Mouse (Mus musculus): ENCODE data around the gene Ephb2. TPM values are rescaled to one million over a fixed set of nuclear protein-coding genes. Genes with fewer than 3 reads are reported as not detected.

Ephb2 gene
- polyA plus RNA-seq, 2 experiments = 0.17 to 0.41 TPM

DNA sequence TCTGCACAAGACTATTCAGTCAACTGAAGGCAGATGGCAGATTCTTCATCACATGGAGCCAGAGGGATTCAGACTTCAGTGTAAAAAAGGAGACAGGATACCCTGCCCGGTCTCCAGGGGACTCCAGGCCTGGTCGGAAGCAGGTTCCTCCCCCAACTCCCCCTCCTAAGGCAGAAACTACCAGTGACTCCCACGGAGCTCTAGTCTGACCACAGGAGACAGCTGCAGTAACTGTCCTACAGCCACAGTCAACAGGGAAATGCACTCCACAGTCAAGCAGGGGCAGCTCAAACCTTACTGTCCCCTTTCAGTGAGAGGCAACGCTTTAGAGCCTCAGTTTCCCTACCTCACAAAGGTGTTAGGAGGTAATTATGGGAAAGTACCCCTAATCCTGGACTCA lies 23.2 kb downstream of the Ephb2 start:
- DNase-seq (ENCODE audit: low read depth in 3 of 3, low spot score in 3 of 3) (no peak), ATAC-seq (ENCODE audit: insufficient read depth) (no peak)
- no peak overlapping the region for H3K27ac ChIP-seq
- H3K36me3 ChIP-seq (replicated peaks; ENCODE audit: control insufficient read depth, insufficient read depth, low read depth) = no peaks in the 10 kb centered on the region
- 0 out of 4 replicates have a peak, but pooled peaks cover 0 to 2% of the 10 kb centered on the region in 2 experiments for H3K4me1 ChIP-seq (replicated peaks; ENCODE audit: control insufficient read depth in 2 of 2, insufficient read depth in 2 of 2, low read length in 1 of 2)
- 31% methylated on average over 4 of the region's 4 CpGs for WGBS (ENCODE audit: insufficient replicate concordance)
- H3K27me3 ChIP-seq (ENCODE audit: control insufficient read depth, insufficient read depth, low read length) = no peaks in the 10 kb centered on the region
- TF ChIP-seq EP300 (IDR thresholded peaks at IDR 0.05; ENCODE audit: low read depth) = no peak
- TF ChIP-seq CTCF (IDR thresholded peaks at IDR 0.05; ENCODE audit: low read depth) = no peak
- no peak overlapping the region for H3K9ac ChIP-seq (replicated peaks)
- no peaks in the 10 kb centered on the region for H3K9me3 ChIP-seq (ENCODE audit: control insufficient read depth, low read length)
- no peak overlapping the region for H3K4me2 ChIP-seq (ENCODE audit: low read depth)
- H3K4me3 ChIP-seq (ENCODE audit: insufficient read depth in 1 of 2, low read depth in 2 of 2, low read length in 2 of 2) = no peak overlapping the region

GRCm38 (mm10) chr4:136811596-136811995 lies 24.2 kb downstream of the Ephb2 start:
- no peak overlapping the region for H3K4me3 ChIP-seq (ENCODE audit: insufficient read depth in 1 of 2, low read depth in 2 of 2, low read length in 2 of 2)
- H3K4me2 ChIP-seq (ENCODE audit: low read depth) = no peak overlapping the region
- WGBS (ENCODE audit: insufficient replicate concordance) = 44% methylated on average over 6 of the region's 6 CpGs
- no peaks in the 10 kb centered on the region for H3K9me3 ChIP-seq (ENCODE audit: control insufficient read depth, low read length)
- H3K27ac ChIP-seq = no peak overlapping the region
- H3K9ac ChIP-seq (replicated peaks) = no peak overlapping the region
- no peaks in the 10 kb centered on the region for H3K27me3 ChIP-seq (ENCODE audit: control insufficient read depth, insufficient read depth, low read length)
- H3K36me3 ChIP-seq (replicated peaks; ENCODE audit: control insufficient read depth, insufficient read depth, low read depth) = no peaks in the 10 kb centered on the region
- ATAC-seq (ENCODE audit: insufficient read depth) = no peak
- DNase-seq (ENCODE audit: low read depth in 3 of 3, low spot score in 3 of 3) = no peak
- TF ChIP-seq CTCF (IDR thresholded peaks at IDR 0.05; ENCODE audit: low read depth) = no peak
- no peak for TF ChIP-seq EP300 (IDR thresholded peaks at IDR 0.05; ENCODE audit: low read depth)
- H3K4me1 ChIP-seq (replicated peaks; ENCODE audit: control insufficient read depth in 2 of 2, insufficient read depth in 2 of 2, low read length in 1 of 2) = 0 out of 4 replicates have a peak, but pooled peaks cover 0 to 2% of the 10 kb centered on the region in 2 experiments

DNA sequence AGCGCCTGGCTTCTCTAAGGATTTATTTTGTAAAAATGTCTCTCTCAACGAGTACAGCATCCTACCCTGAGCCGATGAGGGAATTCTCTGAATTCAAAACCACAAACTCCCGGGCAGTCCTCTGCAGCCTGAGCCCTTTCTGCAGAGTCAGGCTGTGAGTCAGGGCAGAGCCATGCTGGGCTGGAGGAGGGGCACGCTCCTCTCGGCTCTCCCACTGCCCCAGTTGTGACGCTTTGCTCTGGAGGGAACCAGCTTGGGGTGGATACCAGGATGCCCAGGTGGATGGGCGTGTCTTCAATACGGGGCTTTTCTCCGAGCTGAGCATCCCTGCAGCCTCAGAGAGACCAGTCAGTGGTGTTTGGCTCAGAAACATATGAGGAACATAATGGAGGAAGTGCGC lies 27.3 kb downstream of the Ephb2 start:
- Histone ChIP-seq H3K9ac (replicated peaks) (no peak overlapping the region), H3K27me3 (ENCODE audit: control insufficient read depth, insufficient read depth, low read length) (no peaks in the 10 kb centered on the region), H3K4me1 (replicated peaks; ENCODE audit: control insufficient read depth in 2 of 2, insufficient read depth in 2 of 2, low read length in 1 of 2) (0 out of 4 replicates have a peak, but pooled peaks cover 0 to 2% of the 10 kb centered on the region in 2 experiments), H3K4me3 (ENCODE audit: insufficient read depth in 1 of 2, low read depth in 2 of 2, low read length in 2 of 2) (no peak overlapping the region), H3K36me3 (replicated peaks; ENCODE audit: control insufficient read depth, insufficient read depth, low read depth) (no peaks in the 10 kb centered on the region), H3K4me2 (ENCODE audit: low read depth) (no peak overlapping the region), H3K27ac (no peak overlapping the region), H3K9me3 (ENCODE audit: control insufficient read depth, low read length) (no peaks in the 10 kb centered on the region)
- WGBS (ENCODE audit: insufficient replicate concordance) = 23% methylated on average over 11 of the region's 11 CpGs
- no peak for DNase-seq (ENCODE audit: low read depth in 3 of 3, low spot score in 3 of 3)
- no peak for ATAC-seq (ENCODE audit: insufficient read depth)
- TF ChIP-seq EP300 (IDR thresholded peaks at IDR 0.05; ENCODE audit: low read depth) (no peak), CTCF (IDR thresholded peaks at IDR 0.05; ENCODE audit: low read depth) (no peak)

GRCm38 (mm10) chr4:136807448-136808009 lies 28.3 kb downstream of the Ephb2 start:
- no peak for DNase-seq (ENCODE audit: low read depth in 3 of 3, low spot score in 3 of 3)
- H3K36me3 ChIP-seq (replicated peaks; ENCODE audit: control insufficient read depth, insufficient read depth, low read depth) = no peaks in the 10 kb centered on the region
- no peaks in the 10 kb centered on the region for H3K27me3 ChIP-seq (ENCODE audit: control insufficient read depth, insufficient read depth, low read length)
- H3K9ac ChIP-seq (replicated peaks) = no peak overlapping the region
- no peak overlapping the region for H3K27ac ChIP-seq
- H3K4me2 ChIP-seq (ENCODE audit: low read depth) = no peak overlapping the region
- no peak for ATAC-seq (ENCODE audit: insufficient read depth)
- no peak overlapping the region for H3K4me3 ChIP-seq (ENCODE audit: insufficient read depth in 1 of 2, low read depth in 2 of 2, low read length in 2 of 2)
- WGBS (ENCODE audit: insufficient replicate concordance) = 53% methylated on average over 11 of the region's 11 CpGs
- H3K4me1 ChIP-seq (replicated peaks; ENCODE audit: control insufficient read depth in 2 of 2, insufficient read depth in 2 of 2, low read length in 1 of 2) = 0 out of 4 replicates have a peak, but pooled peaks cover 0 to 2% of the 10 kb centered on the region in 2 experiments
- no peak for TF ChIP-seq EP300 (IDR thresholded peaks at IDR 0.05; ENCODE audit: low read depth)
- H3K9me3 ChIP-seq (ENCODE audit: control insufficient read depth, low read length) = no peaks in the 10 kb centered on the region

DNA sequence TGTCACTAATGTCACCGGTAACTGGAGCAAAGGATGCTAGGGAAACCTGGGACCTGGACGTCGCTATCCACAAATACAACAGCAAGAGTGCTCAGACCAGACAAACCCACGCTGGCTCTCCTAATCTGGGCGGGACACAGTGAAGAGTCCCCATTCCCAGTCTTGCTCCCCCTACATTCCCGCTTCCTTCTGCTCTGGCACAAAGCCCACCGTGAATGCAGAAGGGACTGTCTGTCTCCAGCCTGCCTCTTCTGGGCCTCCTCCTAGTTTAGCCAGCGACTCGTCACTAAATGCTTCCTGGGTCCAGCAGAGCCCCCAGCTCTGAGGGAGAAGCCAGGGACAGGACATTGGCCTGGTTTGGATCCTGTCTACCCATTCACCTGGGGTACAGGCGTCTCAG lies 29.5 kb downstream of the Ephb2 start:
- 0 out of 4 replicates have a peak, but pooled peaks cover 0 to 2% of the 10 kb centered on the region in 2 experiments for H3K4me1 ChIP-seq (replicated peaks; ENCODE audit: control insufficient read depth in 2 of 2, insufficient read depth in 2 of 2, low read length in 1 of 2)
- H3K27ac ChIP-seq = no peak overlapping the region
- H3K27me3 ChIP-seq (ENCODE audit: control insufficient read depth, insufficient read depth, low read length) = no peaks in the 10 kb centered on the region
- H3K9me3 ChIP-seq (ENCODE audit: control insufficient read depth, low read length) = no peaks in the 10 kb centered on the region
- ATAC-seq (ENCODE audit: insufficient read depth) (no peak), DNase-seq (ENCODE audit: low read depth in 3 of 3, low spot score in 3 of 3) (no peak)
- TF ChIP-seq CTCF (IDR thresholded peaks at IDR 0.05; ENCODE audit: low read depth) (no peak), EP300 (IDR thresholded peaks at IDR 0.05; ENCODE audit: low read depth) (no peak)
- no peak overlapping the region for H3K4me3 ChIP-seq (ENCODE audit: insufficient read depth in 1 of 2, low read depth in 2 of 2, low read length in 2 of 2)
- H3K9ac ChIP-seq (replicated peaks) = no peak overlapping the region
- H3K4me2 ChIP-seq (ENCODE audit: low read depth) = no peak overlapping the region
- WGBS (ENCODE audit: insufficient replicate concordance) = 62% methylated on average over 10 of the region's 10 CpGs
- no peaks in the 10 kb centered on the region for H3K36me3 ChIP-seq (replicated peaks; ENCODE audit: control insufficient read depth, insufficient read depth, low read depth)
